Mouse (Mus musculus) limb, embryonic 15.5 days (tissue): ENCODE measurements at regions not wholly inside any gene's neighbourhood (a gene's known extent, or its start where the extent isn't known, plus 50 kb on each side); places are given as distances from the start of the nearest gene placed in this dataset.

ENCODE experiments used
- ATAC-seq: fragments of 200-750 bp; cut with Nextera tagmentation; 2 replicates; pipeline ENCODE4 v1.8.0; 2017; ENCODE audit warnings: low read depth, moderate TSS enrichment; ENCODE audit not compliant: insufficient number of reproducible peaks, low FRiP score, low TSS enrichment
- H3K27ac ChIP-seq: fragments of 300-500 bp; sonication (generic); 2 replicates; pipeline ENCODE4 v1.5.1; 2015; ENCODE audit warnings: moderate library complexity, mild to moderate bottlenecking, inconsistent platforms
- H3K27me3 ChIP-seq: fragments of 300-500 bp; sonication (generic); 2 replicates; pipeline ENCODE4 v1.6.1; 2015; ENCODE audit warnings: inconsistent platforms
- H3K36me3 ChIP-seq: fragments of 300-500 bp; sonication (generic); 2 replicates; pipeline ENCODE4 v1.6.1; 2015; ENCODE audit warnings: inconsistent platforms
- H3K4me1 ChIP-seq: fragments of 300-500 bp; sonication (generic); 2 replicates; pipeline ENCODE4 v1.6.1; 2015; ENCODE audit warnings: inconsistent platforms
- H3K4me2 ChIP-seq: fragments of 300-500 bp; sonication (generic); 2 replicates; pipeline ENCODE4 v1.6.1; 2015; ENCODE audit warnings: mild to moderate bottlenecking, inconsistent platforms
- H3K4me3 ChIP-seq: fragments of 300-500 bp; sonication (generic); 2 replicates; pipeline ENCODE4 v1.5.1; 2015; ENCODE audit warnings: mild to moderate bottlenecking, inconsistent platforms
- H3K9ac ChIP-seq: fragments of 300-500 bp; sonication (generic); 2 replicates; pipeline ENCODE4 v1.6.1; 2015; ENCODE audit warnings: inconsistent platforms
- H3K9me3 ChIP-seq: fragments of 300-500 bp; sonication (generic); 2 replicates; pipeline ENCODE4 v1.6.1; 2016; ENCODE audit warnings: inconsistent platforms
- WGBS: fragments of 180-500 bp; shearing (Covaris S2); methylation state at CpG from one replicate; pipeline ENCODE4 v1.1.7; 2015; 5-methylcytosine and 5-hydroxymethylcytosine counted together

DNA sequence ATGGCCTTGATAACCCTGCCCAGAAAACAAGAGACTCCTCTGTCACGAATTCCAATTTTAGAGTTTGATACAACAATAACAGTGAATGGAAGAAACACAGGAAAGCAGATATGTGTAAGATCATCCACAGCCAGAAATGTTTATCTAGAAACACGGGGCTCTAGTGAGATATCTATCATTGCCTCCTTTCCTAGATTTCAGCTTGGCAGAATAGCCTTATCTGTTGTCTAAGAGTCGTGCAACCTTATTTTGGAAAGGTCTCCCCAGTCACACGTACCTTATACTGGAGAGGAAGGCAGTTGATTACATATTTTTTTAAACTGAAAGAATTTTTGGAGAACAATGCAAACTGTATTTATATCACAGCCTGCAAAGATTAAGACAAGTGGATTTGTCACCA, 61.6 kb downstream of the Gm10295 start:
- no peak for ATAC-seq

DNA sequence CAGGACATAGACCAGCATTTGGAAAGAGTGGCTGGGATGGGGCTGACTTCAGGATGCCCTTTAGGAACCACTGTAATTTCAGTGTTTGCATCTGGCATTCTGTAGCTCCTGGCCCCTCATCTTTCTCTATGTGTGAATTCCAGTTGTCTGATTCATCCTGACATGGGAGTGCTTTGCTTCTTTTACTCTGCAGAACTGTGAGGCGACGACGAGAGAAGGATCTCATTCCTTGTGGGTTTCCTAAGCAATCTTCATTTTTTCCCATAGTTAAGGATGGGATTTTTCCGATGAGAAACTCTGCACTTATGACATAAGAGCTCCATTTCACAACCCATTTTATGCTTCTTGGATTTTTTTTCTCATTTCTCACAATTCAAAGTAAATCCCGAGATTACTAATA, 62.0 kb downstream of the Gm10295 start:
- no peaks in the 10 kb centered on the region; the same call in 1 of the 2 replicates for H3K4me1 ChIP-seq
- H3K4me3 ChIP-seq, result no peak overlapping the region
- no peak overlapping the region for H3K27ac ChIP-seq
- H3K4me2 ChIP-seq, result no peak overlapping the region
- no peaks in the 10 kb centered on the region for H3K9me3 ChIP-seq
- no peak overlapping the region for H3K9ac ChIP-seq
- WGBS, result 62% methylated on average over 5 of the region's 5 CpGs
- no peaks in the 10 kb centered on the region for H3K36me3 ChIP-seq
- H3K27me3 ChIP-seq, result no peaks in the 10 kb centered on the region
- ATAC-seq, result no peak

More for the DNA sequence above, 61.6 kb downstream of the Gm10295 start:
- Histone ChIP-seq H3K9me3 (no peaks in the 10 kb centered on the region), H3K36me3 (no peaks in the 10 kb centered on the region), H3K27ac (no peak overlapping the region), H3K4me1 (no peaks in the 10 kb centered on the region; the same call in 1 of the 2 replicates), H3K27me3 (no peaks in the 10 kb centered on the region), H3K4me3 (no peak overlapping the region), H3K9ac (no peak overlapping the region), H3K4me2 (no peak overlapping the region)
- 76% methylated on average over 4 of the region's 4 CpGs for WGBS

DNA sequence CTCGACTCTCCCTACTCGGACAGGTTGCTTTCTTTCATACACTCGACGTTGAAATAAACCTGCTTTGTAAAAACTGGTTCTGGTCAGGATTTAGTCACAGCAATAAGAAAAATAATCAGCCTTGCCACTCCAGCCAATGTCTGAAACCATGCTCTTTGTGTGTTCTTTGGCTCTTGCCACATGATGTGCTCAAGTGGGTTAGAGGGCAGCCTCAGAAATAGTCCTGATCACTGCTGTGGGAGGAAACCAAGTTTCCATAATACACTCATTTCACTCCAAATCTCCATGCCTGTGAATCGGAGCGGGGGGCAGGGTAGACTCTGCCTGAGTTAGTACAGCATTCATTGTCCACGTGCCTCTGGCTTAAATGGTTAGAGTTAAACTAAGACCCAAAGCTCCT, 63.8 kb downstream of the Gm10295 start:
- WGBS, result 64% methylated on average over 7 of the region's 7 CpGs
- no peaks in the 10 kb centered on the region for H3K9me3 ChIP-seq
- H3K36me3 ChIP-seq, result no peaks in the 10 kb centered on the region
- ATAC-seq, result no peak
- H3K4me3 ChIP-seq, result no peak overlapping the region
- no peak overlapping the region for H3K4me2 ChIP-seq
- no peaks in the 10 kb centered on the region for H3K27me3 ChIP-seq
- no peaks in the 10 kb centered on the region; the same call in 1 of the 2 replicates for H3K4me1 ChIP-seq
- H3K9ac ChIP-seq, result no peak overlapping the region
- no peak overlapping the region for H3K27ac ChIP-seq

DNA sequence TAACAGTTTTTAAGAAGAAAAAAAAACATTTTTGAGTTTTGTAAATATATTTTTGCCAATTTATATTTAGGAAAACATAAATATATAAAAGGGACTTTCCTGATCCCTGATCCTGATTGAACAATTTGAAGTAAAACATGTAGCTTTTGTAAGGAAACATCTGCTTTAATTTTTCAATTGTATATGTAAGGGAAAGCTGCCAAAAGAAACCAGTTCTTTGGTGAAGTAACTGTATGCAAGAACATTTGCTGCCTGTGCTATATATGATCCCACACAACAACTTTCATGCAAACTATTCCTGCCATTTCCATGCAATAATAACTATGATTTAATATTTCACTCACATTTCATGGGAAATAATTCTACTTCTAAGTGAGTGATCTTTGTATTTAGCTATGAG, 67.0 kb downstream of the Gm10295 start:
- ATAC-seq, result no peak

DNA sequence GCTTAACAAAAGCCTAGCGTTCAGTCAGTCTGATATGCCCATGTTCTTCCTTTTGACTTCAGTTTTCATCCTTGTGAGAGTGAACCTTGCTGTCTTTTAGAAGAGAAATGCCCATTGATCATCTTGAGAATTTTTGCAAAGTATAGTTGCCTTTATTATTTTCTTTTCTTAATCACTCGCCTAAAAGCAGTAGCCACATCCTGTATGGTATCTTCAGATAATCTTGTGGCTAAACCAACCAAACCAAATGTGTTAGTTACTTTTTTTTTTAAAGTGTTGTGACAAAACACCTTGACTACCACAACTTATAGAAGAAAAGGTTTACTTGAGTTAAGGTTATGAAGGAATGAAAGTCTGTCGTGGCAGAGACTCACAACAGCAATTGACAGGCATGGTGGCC, 67.9 kb downstream of the Gm10295 start:
- Histone ChIP-seq H3K9ac (no peak overlapping the region), H3K27me3 (no peaks in the 10 kb centered on the region), H3K36me3 (no peaks in the 10 kb centered on the region), H3K9me3 (no peaks in the 10 kb centered on the region), H3K4me3 (no peak overlapping the region), H3K4me1 (no peaks in the 10 kb centered on the region), H3K27ac (no peak overlapping the region), H3K4me2 (no peak overlapping the region)
- 91% methylated on average over 3 of the region's 3 CpGs for WGBS
- no peak for ATAC-seq

More for the DNA sequence above, 67.0 kb downstream of the Gm10295 start:
- Histone ChIP-seq H3K27ac (no peak overlapping the region), H3K4me2 (no peak overlapping the region), H3K36me3 (no peaks in the 10 kb centered on the region), H3K9me3 (no peaks in the 10 kb centered on the region), H3K9ac (no peak overlapping the region), H3K27me3 (no peaks in the 10 kb centered on the region), H3K4me1 (no peaks in the 10 kb centered on the region; the same call in 1 of the 2 replicates), H3K4me3 (no peak overlapping the region)

DNA sequence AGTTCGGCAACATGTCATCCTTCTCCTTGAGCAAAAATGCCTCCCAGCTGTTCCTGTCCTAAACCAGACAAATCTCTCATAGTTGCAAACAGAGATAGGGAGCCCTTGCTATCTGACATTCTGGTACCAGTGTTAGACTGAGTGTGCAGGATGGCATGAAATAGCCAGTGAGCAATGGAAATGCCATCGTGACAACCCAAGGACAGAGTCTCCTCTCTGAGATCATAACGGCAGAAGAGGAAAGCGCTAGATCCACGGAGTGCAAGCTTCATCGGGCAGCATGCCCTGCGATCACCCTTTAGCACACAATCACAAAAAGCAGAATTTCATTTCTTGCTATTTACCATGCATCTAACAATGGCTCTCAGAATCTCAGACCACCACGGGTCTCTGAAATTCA, 85.2 kb downstream of the Gm10295 start:
- Histone ChIP-seq H3K4me1 (no peaks in the 10 kb centered on the region), H3K27me3 (no peaks in the 10 kb centered on the region), H3K9ac (no peak overlapping the region), H3K27ac (no peak overlapping the region), H3K36me3 (no peaks in the 10 kb centered on the region), H3K4me2 (no peak overlapping the region), H3K9me3 (no peaks in the 10 kb centered on the region), H3K4me3 (no peak overlapping the region)
- 80% methylated on average over 8 of the region's 8 CpGs for WGBS
- no peak for ATAC-seq

DNA sequence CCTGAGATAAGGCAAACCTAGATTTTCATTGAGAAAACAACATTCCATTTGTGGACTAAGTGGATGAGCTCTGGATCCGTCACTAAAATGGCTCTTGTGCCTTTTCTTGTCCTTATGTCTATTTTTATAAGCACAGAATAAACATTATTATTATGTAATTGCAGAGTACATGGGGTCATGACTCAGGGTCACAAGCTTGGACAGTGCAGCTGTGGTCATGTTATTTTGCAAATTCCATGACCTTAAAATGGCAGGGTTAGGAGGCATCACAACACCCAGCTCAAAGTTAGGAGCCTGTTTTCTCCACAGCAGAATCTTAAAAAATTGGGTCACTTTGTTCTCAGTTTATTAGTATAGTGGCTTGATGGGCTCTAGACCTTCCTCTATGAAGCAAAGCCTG, 87.2 kb downstream of the Gm10295 start:
- Histone ChIP-seq H3K4me3 (no peak overlapping the region), H3K4me2 (no peak overlapping the region), H3K27ac (no peak overlapping the region), H3K4me1 (no peaks in the 10 kb centered on the region), H3K27me3 (no peaks in the 10 kb centered on the region), H3K9ac (no peak overlapping the region), H3K9me3 (no peaks in the 10 kb centered on the region), H3K36me3 (no peaks in the 10 kb centered on the region)
- no peak for ATAC-seq
- 89% methylated on average over 1 of the region's 1 CpGs for WGBS

DNA sequence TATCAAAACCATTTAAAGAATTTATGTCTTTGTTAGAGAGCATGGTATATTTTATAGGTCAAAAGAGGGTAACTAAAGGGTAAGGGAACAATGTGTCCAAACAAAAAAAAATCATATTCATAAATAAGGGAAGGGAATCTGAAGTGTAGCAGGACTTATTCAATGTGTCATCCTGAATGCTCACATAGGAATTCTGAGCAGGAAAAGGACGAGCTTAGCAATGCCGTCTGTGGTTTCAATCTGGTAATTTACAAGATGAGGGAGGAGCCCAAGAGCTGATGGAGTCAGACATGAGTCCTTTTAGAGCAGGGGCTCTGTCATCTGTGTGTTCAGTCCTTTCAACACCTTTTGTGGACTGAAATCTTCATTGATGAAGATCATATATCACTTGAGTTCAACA, 101.6 kb downstream of the Gm10295 start:
- 33% methylated on average over 2 of the region's 2 CpGs for WGBS
- no peak overlapping the region for H3K9ac ChIP-seq
- ATAC-seq, result no peak

DNA sequence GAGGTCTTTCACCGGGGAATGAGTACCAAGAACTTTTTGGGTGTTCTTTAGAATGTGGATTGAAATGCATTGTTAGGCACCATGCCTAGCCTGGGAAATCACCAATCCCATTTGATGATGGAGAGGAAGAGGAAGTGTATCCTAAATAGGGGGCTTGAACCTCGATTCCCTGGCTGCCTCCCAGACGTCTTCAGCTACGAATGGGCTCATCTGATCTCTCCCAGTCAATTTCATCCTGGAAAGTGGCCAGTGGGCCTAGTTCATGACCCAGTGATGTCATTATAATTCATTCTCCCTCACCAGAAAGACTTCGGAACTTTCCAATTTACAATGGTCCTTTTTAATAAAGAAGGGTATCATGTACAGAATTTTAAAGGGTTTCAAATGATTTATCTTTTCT, 102.1 kb downstream of the Gm10295 start:
- Histone ChIP-seq H3K36me3 (no peaks in the 10 kb centered on the region), H3K9ac (no peak overlapping the region), H3K4me2 (no peak overlapping the region), H3K9me3 (no peaks in the 10 kb centered on the region), H3K27ac (no peak overlapping the region), H3K27me3 (no peaks in the 10 kb centered on the region), H3K4me1 (no peaks in the 10 kb centered on the region), H3K4me3 (no peak overlapping the region)
- 42% methylated on average over 5 of the region's 5 CpGs for WGBS
- ATAC-seq, result no peak

More for the DNA sequence above, 101.6 kb downstream of the Gm10295 start:
- H3K9me3 ChIP-seq, result no peaks in the 10 kb centered on the region
- H3K27ac ChIP-seq, result no peak overlapping the region
- H3K4me2 ChIP-seq, result no peak overlapping the region
- H3K4me3 ChIP-seq, result no peak overlapping the region
- no peaks in the 10 kb centered on the region for H3K36me3 ChIP-seq
- no peaks in the 10 kb centered on the region for H3K4me1 ChIP-seq
- H3K27me3 ChIP-seq, result no peaks in the 10 kb centered on the region

DNA sequence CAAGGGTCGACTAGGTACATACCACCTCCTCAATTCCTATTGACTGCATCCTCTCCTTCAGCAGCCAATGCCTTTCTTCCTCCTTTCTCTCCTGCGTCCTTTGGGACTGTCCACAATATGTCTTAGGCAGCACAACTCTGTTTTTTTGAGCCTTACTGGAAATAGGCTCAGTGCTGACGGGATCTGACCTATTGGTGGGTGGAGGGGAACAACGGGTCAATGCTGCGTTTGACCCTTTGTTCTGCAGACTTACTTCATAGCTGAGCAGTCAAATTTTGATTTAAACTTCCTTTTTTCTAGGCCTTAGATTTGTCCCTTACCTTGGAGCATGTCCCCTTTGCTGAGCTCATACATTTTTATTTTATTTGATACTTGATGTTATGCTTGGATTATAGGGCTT, 103.4 kb downstream of the Gm10295 start:
- H3K9ac ChIP-seq, result no peak overlapping the region
- H3K9me3 ChIP-seq, result no peaks in the 10 kb centered on the region
- no peak for ATAC-seq
- H3K36me3 ChIP-seq, result no peaks in the 10 kb centered on the region
- no peak overlapping the region for H3K4me3 ChIP-seq
- no peaks in the 10 kb centered on the region for H3K4me1 ChIP-seq
- no peaks in the 10 kb centered on the region for H3K27me3 ChIP-seq
- no peak overlapping the region for H3K27ac ChIP-seq
- no peak overlapping the region for H3K4me2 ChIP-seq
- WGBS, result 78% methylated on average over 5 of the region's 5 CpGs

DNA sequence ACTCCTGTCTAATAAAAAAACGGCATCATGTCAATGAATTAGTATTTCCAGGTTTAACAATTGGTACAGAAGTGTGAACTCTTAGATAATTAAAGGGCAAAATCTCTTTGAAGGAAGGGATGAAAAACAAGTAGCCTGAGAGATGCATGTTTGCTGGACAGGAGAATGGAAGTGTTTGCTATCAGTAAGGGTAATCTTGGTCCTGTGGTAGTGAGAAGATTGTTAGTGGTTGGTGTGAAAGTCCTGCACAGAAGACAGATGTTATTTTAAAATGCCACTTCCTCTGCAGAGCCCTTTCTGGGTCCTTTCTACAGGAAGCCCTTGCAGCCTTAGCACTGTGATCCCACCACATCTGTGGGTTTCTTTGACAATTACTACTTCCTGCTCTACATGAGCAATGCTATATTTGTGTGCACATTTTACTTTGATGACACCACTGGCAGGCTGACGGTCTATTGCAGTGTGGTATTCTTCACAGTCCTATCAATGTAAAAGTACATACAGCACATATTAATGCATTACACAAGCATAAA, 108.8 kb downstream of the Gm10295 start:
- no peak overlapping the region for H3K27ac ChIP-seq
- no peaks in the 10 kb centered on the region for H3K36me3 ChIP-seq
- WGBS, result 66% methylated on average over 2 of the region's 2 CpGs

DNA sequence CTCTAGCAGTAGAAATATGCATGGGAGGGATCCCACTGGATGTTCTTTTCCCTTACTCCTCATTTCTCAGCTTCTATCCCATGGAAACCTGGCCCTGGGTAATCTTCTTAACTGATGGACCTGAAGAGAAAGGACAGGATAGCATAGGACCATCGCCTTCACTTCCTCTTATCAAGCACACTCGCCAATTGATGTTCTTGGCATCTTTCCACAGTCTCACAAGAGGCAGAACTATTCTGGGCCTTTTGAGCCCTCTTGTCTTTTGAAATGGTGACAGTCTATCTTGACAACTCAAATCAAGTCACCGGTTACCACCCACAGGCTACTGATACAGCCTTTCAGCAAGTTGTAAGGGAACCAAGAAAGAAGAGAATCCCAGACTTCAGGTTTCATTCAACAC, 112.1 kb downstream of the Gm10295 start:
- Histone ChIP-seq H3K27ac (no peak overlapping the region), H3K4me1 (peaks cover 3% of the 10 kb centered on the region; the same call in 1 of the 2 replicates), H3K9me3 (no peaks in the 10 kb centered on the region), H3K27me3 (no peaks in the 10 kb centered on the region), H3K4me3 (no peak overlapping the region), H3K9ac (no peak overlapping the region), H3K36me3 (no peaks in the 10 kb centered on the region), H3K4me2 (no peak overlapping the region)
- ATAC-seq, result no peak
- 86% methylated on average over 3 of the region's 3 CpGs for WGBS

More for the DNA sequence above, 108.8 kb downstream of the Gm10295 start:
- Histone ChIP-seq H3K4me1 (no peaks in the 10 kb centered on the region), H3K27me3 (no peaks in the 10 kb centered on the region), H3K9me3 (no peaks in the 10 kb centered on the region), H3K4me2 (no peak overlapping the region), H3K4me3 (no peak overlapping the region), H3K9ac (no peak overlapping the region)
- ATAC-seq, result no peak

DNA sequence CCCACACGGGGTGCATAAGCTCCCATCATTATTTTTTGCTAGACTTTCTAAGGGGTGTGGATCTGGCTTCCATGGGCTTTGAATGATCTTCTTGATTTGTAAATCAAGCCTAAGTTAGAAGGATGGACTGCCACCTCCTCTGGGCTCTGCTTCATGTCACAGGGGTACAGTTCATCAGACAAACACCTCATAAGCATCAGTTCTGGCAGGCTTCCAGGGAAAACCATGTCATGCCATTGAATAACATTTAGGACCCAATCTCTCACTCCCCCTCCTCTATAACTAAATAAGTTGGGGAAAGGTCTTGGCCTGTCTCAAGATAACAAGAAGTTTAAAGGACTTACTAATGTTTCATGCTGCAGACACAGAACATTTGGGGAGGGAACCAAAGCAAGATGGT, 115.0 kb downstream of the Gm10295 start:
- Histone ChIP-seq H3K9ac (no peak overlapping the region), H3K9me3 (no peaks in the 10 kb centered on the region), H3K36me3 (no peaks in the 10 kb centered on the region), H3K27me3 (no peaks in the 10 kb centered on the region), H3K4me1 (peaks cover 3% of the 10 kb centered on the region; the same call in 1 of the 2 replicates), H3K4me2 (no peak overlapping the region), H3K27ac (no peak overlapping the region), H3K4me3 (no peak overlapping the region)
- 29% methylated on average over 1 of the region's 1 CpGs for WGBS
- no peak for ATAC-seq
